Mouse (Mus musculus) neural tube, embryonic 14.5 days (tissue): ENCODE data around the gene Crym. TPM values are rescaled to one million over a fixed set of nuclear protein-coding genes. Genes with fewer than 3 reads are reported as not detected.

Source experiments
- ATAC-seq: fragments of 200-750 bp; cut with Nextera tagmentation; 2 replicates; pipeline ENCODE4 v1.8.0; 2017; ENCODE audit warnings: low read depth, mild to moderate bottlenecking, moderate TSS enrichment, moderate library complexity
- H3K27ac ChIP-seq: fragments of 300-500 bp; sonication (generic); 2 replicates; pipeline ENCODE4 v1.5.1; 2014; ENCODE audit warnings: low read depth, mild to moderate bottlenecking, control low read depth, low read length, moderate library complexity, mixed read lengths
- H3K27me3 ChIP-seq: fragments of 300-500 bp; sonication (generic); 2 replicates; pipeline ENCODE4 v1.6.1; 2014; ENCODE audit warnings: low read length; ENCODE audit not compliant: control insufficient read depth, insufficient read depth
- H3K36me3 ChIP-seq: fragments of 300-500 bp; sonication (generic); 2 replicates; pipeline ENCODE4 v1.6.1; 2014; ENCODE audit warnings: low read length, mixed read lengths; ENCODE audit not compliant: control insufficient read depth, insufficient read depth
- H3K4me1 ChIP-seq: fragments of 300-500 bp; sonication (generic); 2 replicates; pipeline ENCODE4 v1.6.1; 2014; ENCODE audit warnings: low read length; ENCODE audit not compliant: control insufficient read depth, insufficient read depth
- H3K4me2 ChIP-seq: fragments of 300-500 bp; sonication (generic); 2 replicates; pipeline ENCODE4 v1.6.1; 2014; ENCODE audit warnings: mild to moderate bottlenecking, low read depth, low read length, control low read depth
- H3K4me3 ChIP-seq: fragments of 300-500 bp; sonication (generic); 2 replicates; pipeline ENCODE4 v1.5.1; 2014; ENCODE audit warnings: low read depth, low read length, control low read depth, mixed read lengths
- H3K9ac ChIP-seq: fragments of 300-500 bp; sonication (generic); replicated peaks from 2 replicates; pipeline ENCODE4 v1.6.1; 2014; ENCODE audit warnings: low read depth, mild to moderate bottlenecking, control low read depth, low read length, mixed read lengths
- H3K9me3 ChIP-seq: fragments of 300-500 bp; sonication (generic); 2 replicates; pipeline ENCODE4 v1.6.1; 2016; ENCODE audit warnings: low read length; ENCODE audit not compliant: control insufficient read depth
- WGBS: fragments of 180-500 bp; shearing (Covaris S2); extraction: QIAGEN DNeasy Blood & Tissue Kit; methylation state at CpG from one replicate; pipeline ENCODE4 v1.1.7; 2014; 5-methylcytosine and 5-hydroxymethylcytosine counted together
- polyA plus RNA-seq: library from polyadenylated mRNA; unstranded; fragments of >200 nt; fragmentation: Nextera tagmentation; extraction: Ambion mirVana; gene quantifications from 2 replicates; pipeline ENCODE4 v1.2.1, GENCODE M21; 2014

The Crym gene
- polyA plus RNA-seq, 1 experiment from 2014 or later = 8.9 TPM

DNA sequence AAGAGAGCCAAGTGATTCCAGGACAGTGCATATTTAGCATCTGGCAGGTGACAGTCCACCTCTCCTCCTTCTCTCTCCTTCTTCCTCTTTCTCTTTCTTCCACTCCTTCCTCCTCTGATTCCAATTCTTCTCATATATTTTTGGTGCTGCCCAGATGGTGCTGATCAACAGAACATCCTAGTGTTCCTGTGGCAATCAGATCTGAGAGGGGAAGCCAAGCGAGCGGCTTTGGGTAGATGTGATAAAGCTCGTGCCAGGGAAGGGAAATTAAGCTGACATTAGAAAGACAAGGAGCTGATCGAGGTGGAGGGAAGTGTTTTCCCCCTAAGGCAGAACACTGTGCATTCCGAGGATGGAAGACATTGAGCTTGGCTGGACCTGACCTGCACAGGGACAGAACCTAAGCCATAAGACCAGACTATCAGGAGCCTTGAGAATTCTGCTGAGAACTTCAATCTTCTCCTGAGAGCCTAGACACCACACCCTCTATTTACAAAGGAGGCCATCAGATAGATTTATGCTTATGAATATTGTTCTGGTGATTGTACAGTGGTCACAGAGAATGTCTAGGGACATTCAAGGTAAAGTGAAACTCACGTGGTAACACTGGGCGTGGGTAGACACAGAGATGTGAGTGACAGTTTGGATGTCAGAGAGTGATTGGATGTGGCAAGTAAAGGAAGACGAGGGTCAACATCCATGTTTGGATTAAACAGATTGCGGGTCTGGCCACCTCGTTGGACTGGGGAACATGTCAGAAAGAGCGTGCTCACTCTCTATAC is 27.0 kb downstream of the Crym start:
- WGBS = 87% methylated on average over 11 of the region's 11 CpGs
- Histone ChIP-seq H3K4me3 (no peak overlapping the region), H3K27ac (no peak overlapping the region), H3K4me2 (no peak overlapping the region), H3K27me3 (no peaks in the 10 kb centered on the region), H3K9ac (no peak overlapping the region), H3K9me3 (no peaks in the 10 kb centered on the region), H3K36me3 (no peaks in the 10 kb centered on the region), H3K4me1 (no peaks in the 10 kb centered on the region)
- ATAC-seq = no peak

GRCm38 (mm10) chr7:120173603-120174244 is 28.2 kb downstream of the Crym start, which contains the start of gene Anks4b:
TSS of gene Anks4b (plus strand) at chr7:120173858.
- ATAC-seq = no peak
- Histone ChIP-seq H3K27ac (no peak within 1 kb of the TSS), H3K9ac (no peak within 1 kb of the TSS), H3K4me2 (no peak within 1 kb of the TSS), H3K4me3 (no peak within 1 kb of the TSS), H3K27me3 (no peaks in the 10 kb centered on the region), H3K9me3 (no peaks in the 10 kb centered on the region), H3K36me3 (no peaks in the 10 kb centered on the region), H3K4me1 (no peaks in the 10 kb centered on the region)
- 89% methylated on average over 10 of the region's 10 CpGs for WGBS

- H3K4me2 ChIP-seq = no peak overlapping the region
- ATAC-seq = no peak
- no peaks in the 10 kb centered on the region for H3K4me1 ChIP-seq
- no peaks in the 10 kb centered on the region for H3K27me3 ChIP-seq
- no peak overlapping the region for H3K4me3 ChIP-seq
- H3K9ac ChIP-seq = no peak overlapping the region
- H3K27ac ChIP-seq = no peak overlapping the region
- 80% methylated on average over 1 of the region's 1 CpGs for WGBS
- H3K36me3 ChIP-seq = no peaks in the 10 kb centered on the region
- H3K9me3 ChIP-seq = no peaks in the 10 kb centered on the region
These were observed 29.7 kb downstream of the Crym start for GRCm38 (mm10) chr7:120172188-120172700.

DNA sequence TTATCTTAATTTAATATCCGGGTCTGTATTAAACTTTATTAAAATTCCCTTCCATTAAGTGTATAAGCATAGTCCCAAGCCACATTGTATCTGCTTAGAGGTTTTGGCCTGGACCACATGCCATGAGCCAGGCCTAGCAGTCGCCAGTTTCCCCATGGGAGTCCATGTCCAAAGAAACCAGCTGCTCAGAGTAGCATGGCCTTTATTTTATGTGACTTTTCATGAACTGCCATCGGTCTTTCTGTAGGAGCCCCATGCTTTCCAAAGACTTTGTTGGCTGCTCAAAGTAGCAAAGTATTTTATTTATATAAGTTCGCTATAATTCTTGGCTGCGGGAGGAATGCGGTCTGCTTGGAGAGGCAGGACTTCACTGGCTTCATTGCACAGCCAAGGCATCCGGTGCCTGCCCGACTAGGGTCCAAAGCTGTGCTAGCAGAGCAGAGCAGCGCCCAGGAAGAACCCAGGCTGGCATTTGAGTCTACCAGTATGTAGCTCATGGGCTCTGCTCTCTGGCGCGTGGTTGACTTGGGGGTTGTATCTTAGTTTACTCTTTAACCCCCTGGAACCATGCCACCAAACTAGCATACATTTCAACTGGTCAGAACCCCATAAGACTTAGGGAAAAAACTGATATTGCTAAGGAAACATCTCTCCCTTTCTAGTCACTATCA is 38.2 kb downstream of the Crym start:
- Histone ChIP-seq H3K27me3 (no peaks in the 10 kb centered on the region), H3K4me2 (no peak overlapping the region), H3K9ac (no peak overlapping the region), H3K36me3 (no peaks in the 10 kb centered on the region), H3K4me3 (no peak overlapping the region), H3K27ac (no peak overlapping the region), H3K4me1 (no peaks in the 10 kb centered on the region), H3K9me3 (no peaks in the 10 kb centered on the region)
- WGBS = 87% methylated on average over 11 of the region's 11 CpGs
- no peak for ATAC-seq

DNA sequence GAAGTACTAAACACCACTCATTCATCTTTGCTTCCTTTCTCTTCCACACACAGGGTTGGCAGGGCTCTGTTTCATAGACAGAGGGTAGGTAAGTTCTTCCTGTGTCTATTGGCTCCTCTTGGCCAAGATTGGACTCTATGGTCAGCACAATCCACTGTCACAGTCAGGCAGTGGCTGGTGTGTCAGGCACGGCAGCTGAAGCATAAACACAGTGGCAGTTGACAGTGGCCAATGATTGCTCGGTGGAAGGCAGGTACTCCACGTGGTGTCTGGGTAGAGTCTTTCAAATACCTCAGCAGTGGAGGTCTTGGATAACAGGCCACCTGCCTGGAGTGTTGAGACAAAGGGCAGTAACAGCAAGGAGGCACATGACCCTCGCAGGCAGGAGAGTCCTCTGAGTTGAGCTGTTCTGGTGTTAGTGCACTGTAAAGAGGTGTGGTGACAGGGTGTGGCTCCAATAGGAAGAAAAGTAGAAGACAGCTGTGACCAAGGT is 43.7 kb downstream of the Crym start:
- no peak overlapping the region for H3K9ac ChIP-seq
- no peak overlapping the region for H3K4me2 ChIP-seq
- WGBS = 37% methylated on average over 4 of the region's 4 CpGs
- no peak overlapping the region for H3K4me3 ChIP-seq
- no peak overlapping the region for H3K27ac ChIP-seq
- H3K27me3 ChIP-seq = no peaks in the 10 kb centered on the region
- H3K36me3 ChIP-seq = no peaks in the 10 kb centered on the region
- ATAC-seq = no peak
- H3K4me1 ChIP-seq = peaks cover 4% of the 10 kb centered on the region; the same call in 1 of the 2 replicates
- no peaks in the 10 kb centered on the region for H3K9me3 ChIP-seq

DNA sequence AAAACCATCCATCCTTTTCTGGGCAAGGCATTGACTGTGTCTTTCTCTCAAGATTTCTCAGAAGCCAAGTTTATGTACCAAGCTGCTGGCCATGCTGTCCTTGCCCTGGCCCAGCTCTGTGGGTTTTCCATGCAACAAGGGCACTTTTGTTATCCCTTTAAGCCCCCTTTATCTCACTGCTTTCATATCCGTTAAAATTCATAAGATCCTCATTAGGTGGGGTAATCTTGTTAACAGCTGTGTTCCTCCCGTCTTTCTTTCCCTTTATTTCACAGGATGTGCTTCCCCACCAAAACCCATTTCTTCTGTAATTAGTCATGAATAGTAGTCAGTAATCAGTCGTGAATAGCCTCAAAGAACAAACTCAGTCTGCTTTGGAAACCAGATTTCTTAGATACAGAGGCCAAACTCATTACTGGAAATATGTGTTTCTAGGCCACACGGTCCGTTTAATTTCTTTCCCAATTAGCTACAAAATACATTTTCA is 44.3 kb downstream of the Crym start:
- H3K36me3 ChIP-seq = no peaks in the 10 kb centered on the region
- H3K4me2 ChIP-seq = no peak overlapping the region
- no peaks in the 10 kb centered on the region for H3K27me3 ChIP-seq
- H3K9me3 ChIP-seq = no peaks in the 10 kb centered on the region
- H3K4me1 ChIP-seq = peaks cover 4% of the 10 kb centered on the region; the same call in 1 of the 2 replicates
- ATAC-seq = no peak
- H3K9ac ChIP-seq = no peak overlapping the region
- WGBS = 17% methylated on average over 5 of the region's 5 CpGs
- H3K27ac ChIP-seq = no peak overlapping the region
- H3K4me3 ChIP-seq = no peak overlapping the region

GRCm38 (mm10) chr7:120156841-120157409 is 45.0 kb downstream of the Crym start:
- no peaks in the 10 kb centered on the region for H3K36me3 ChIP-seq
- H3K27me3 ChIP-seq = no peaks in the 10 kb centered on the region
- ATAC-seq = no peak
- H3K4me1 ChIP-seq = peaks cover 4% of the 10 kb centered on the region; the same call in 1 of the 2 replicates
- H3K9ac ChIP-seq = no peak overlapping the region
- no peaks in the 10 kb centered on the region for H3K9me3 ChIP-seq
- WGBS = 10% methylated on average over 2 of the region's 2 CpGs
- H3K4me3 ChIP-seq = no peak overlapping the region
- no peak overlapping the region for H3K27ac ChIP-seq
- no peak overlapping the region for H3K4me2 ChIP-seq

GRCm38 (mm10) chr7:120150898-120151297 is 51.0 kb downstream of the Crym start:
- WGBS = 89% methylated on average over 2 of the region's 2 CpGs
- no peak overlapping the region for H3K4me3 ChIP-seq
- no peak overlapping the region for H3K27ac ChIP-seq
- H3K27me3 ChIP-seq = no peaks in the 10 kb centered on the region
- no peaks in the 10 kb centered on the region for H3K36me3 ChIP-seq
- no peak overlapping the region for H3K4me2 ChIP-seq
- no peaks in the 10 kb centered on the region for H3K9me3 ChIP-seq
- ATAC-seq = no peak
- no peak overlapping the region for H3K9ac ChIP-seq
- H3K4me1 ChIP-seq = no peaks in the 10 kb centered on the region
